Mouse (Mus musculus) sigmoid colon, adult 10 weeks (tissue): ENCODE data around the gene Pibf1. TPM values are rescaled to one million over a fixed set of nuclear protein-coding genes. Genes with fewer than 3 reads are reported as not detected.

ENCODE experiments used
- polyA plus RNA-seq: library from polyadenylated mRNA; stranded (reverse); fragments of 350-450 nt; fragmentation: Illumina TruSeq; extraction: RNeasy Lipid Tissue Mini Kit (QIAGEN cat#74804); gene quantifications from one replicate; pipeline ENCODE4 v1.2.3, GENCODE M21; 2014; ENCODE audit warnings: low read depth, low replicate concordance

The Pibf1 gene
- polyA plus RNA-seq: 34.8 TPM

DNA sequence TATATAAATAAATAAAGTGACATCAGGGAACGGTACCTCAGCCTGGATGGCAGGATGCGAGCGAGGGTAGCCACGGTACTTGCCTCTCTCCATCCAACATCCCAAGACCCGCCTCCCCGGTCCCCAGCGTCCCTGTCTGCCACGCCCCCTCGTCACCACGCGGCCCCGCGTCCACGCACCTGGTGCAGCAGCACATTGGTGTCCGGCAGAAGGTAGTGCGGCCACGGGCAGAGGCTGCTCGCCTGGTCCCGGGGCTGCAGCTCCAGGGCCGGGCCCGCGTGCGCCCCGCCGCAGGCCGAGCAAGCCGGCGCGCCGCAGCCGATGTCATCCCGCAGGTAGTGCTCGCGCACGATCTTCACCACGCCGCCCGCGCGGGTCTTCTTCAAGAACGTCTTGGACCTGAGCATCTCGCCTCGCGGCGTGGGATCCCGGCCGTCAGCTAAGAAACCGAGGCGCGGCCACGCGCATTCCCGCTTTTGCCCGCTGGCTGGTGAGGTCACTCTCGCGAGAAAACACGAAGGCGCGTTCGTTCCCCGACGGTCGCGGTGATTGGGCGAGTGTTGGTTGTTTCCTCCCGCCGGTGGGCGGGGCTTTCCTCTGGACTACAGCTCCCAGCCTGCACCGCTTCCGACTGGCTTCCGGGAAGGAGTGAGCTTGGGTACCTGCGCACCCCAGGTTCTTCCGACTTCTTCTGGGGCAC is at the start of gene Pibf1, which contains the start of gene Dis3:
Pibf1 (plus strand) TSS at position 158 of the 700 bp plus-strand sequence.
Dis3 (minus strand) TSS at position 504 of the 700 bp plus-strand sequence.

DNA sequence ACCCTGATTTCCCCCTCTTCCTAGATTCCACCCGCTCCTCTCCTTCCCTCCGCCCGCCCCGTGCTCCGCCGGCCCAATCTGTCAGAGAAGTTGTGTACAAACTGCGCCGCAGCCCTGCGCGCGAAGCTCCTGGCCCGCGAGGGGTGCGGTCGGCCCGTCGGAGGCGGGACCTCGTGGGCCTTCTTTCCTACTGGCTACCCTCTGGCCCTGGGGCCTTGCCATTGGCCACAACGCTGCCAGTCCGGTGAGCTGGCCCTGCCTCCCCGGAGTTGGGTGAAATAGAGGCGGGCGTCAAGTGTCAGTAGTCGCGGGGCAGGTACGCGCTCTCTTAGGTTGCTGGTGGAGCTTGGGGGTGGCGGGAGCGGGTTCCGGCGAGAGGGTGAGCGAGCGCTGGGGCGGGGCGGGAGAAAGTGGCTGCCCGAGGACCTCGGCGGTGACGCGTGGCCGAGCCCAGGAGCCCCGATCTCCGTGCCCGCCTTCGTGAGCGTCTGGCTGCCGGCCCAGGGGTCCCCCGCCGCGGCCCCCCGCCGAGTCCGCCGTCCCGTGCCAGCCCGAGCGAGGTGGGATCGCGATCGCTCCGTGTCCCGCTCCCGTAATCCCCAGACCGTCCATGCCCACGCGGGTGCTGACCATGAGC is 199.3 kb downstream of the Pibf1 start, which contains the start of gene Klf5:
Klf5 (plus strand) TSS at position 307 of the 637 bp plus-strand sequence.

Other genes starting within 250 kb of the Pibf1 start
- gene Rpl36a-ps1, start 105.1 kb upstream of the Pibf1 start, polyA plus RNA-seq: 110 TPM
- 191 TPM for gene Mzt1, start 53.3 kb upstream of the Pibf1 start, polyA plus RNA-seq
- 16.5 TPM for gene Bora, start 53.2 kb upstream of the Pibf1 start, polyA plus RNA-seq
- gene Dis3, start 346 bp downstream of the Pibf1 start, polyA plus RNA-seq: 33.3 TPM
- 509 TPM for gene Klf5, start 199.3 kb downstream of the Pibf1 start, polyA plus RNA-seq